Mouse (Mus musculus) leukemia stem cell, adult 10-12 weeks (primary cell): ENCODE data around the gene Olfr702. TPM values are rescaled to one million over a fixed set of nuclear protein-coding genes. Genes with fewer than 3 reads are reported as not detected.

Source experiments
- polyA plus RNA-seq: library from polyadenylated mRNA; stranded (reverse); fragments of >175 nt; gene quantifications from 2 replicates; pipeline ENCODE4 v1.2.3, GENCODE M21; 2012; ENCODE audit warnings: low replicate concordance

Olfr702 gene
- not detected in 2 replicates for polyA plus RNA-seq

GRCm38 (mm10) chr7:106833793-106834192 is at the start of gene Olfr702:
Gene Olfr702, minus strand, starts transcription at chr7:106833893.

GRCm38 (mm10) chr7:106876791-106877190 is 43.1 kb upstream of the Olfr702 start, which contains the start of gene Olfr705:
Gene Olfr705, minus strand, starts transcription at chr7:106876891.

GRCm38 (mm10) chr7:106862885-106863284 is 29.2 kb upstream of the Olfr702 start, which contains the start of gene Olfr704:
Gene Olfr704, plus strand, starts transcription at chr7:106863185.

GRCm38 (mm10) chr7:106843060-106843459 is 9.4 kb upstream of the Olfr702 start, which contains the start of gene Olfr703:
Gene Olfr703, plus strand, starts transcription at chr7:106843360.

GRCm38 (mm10) chr7:106813829-106814228 is 19.9 kb downstream of the Olfr702 start, which contains the start of gene Olfr701:
Gene Olfr701, plus strand, starts transcription at chr7:106814129.

GRCm38 (mm10) chr7:106808734-106809133 is 25.0 kb downstream of the Olfr702 start, which contains the start of gene Olfr700:
Gene Olfr700, minus strand, starts transcription at chr7:106808834.

GRCm38 (mm10) chr7:106793098-106793497 is 40.6 kb downstream of the Olfr702 start, which contains the start of gene Olfr699:
Gene Olfr699, minus strand, starts transcription at chr7:106793198.

Other genes starting within 250 kb of the Olfr702 start
- gene Olfr693, start 153.3 kb downstream of the Olfr702 start, polyA plus RNA-seq = not detected in 2 replicates
- gene Olfr694, start 142.1 kb downstream of the Olfr702 start, polyA plus RNA-seq = not detected in 2 replicates
- not detected in 2 replicates for gene Olfr695, start 117.5 kb downstream of the Olfr702 start, polyA plus RNA-seq
- not detected in 2 replicates for gene Olfr697, start 91.5 kb downstream of the Olfr702 start, polyA plus RNA-seq
- gene Olfr698, start 78.5 kb downstream of the Olfr702 start, polyA plus RNA-seq = not detected in 2 replicates
- 0.06 TPM in 1 of 2 replicates, not detected in the other for gene Olfr699, start 40.7 kb downstream of the Olfr702 start, polyA plus RNA-seq
- gene Olfr700, start 25.1 kb downstream of the Olfr702 start, polyA plus RNA-seq = not detected in 2 replicates
- not detected in 2 replicates for gene Olfr701, start 19.8 kb downstream of the Olfr702 start, polyA plus RNA-seq
- not detected in 2 replicates for gene Olfr703, start 9.5 kb upstream of the Olfr702 start, polyA plus RNA-seq
- gene Olfr704, start 29.3 kb upstream of the Olfr702 start, polyA plus RNA-seq = not detected in 2 replicates
- not detected in 2 replicates for gene Olfr705, start 43.0 kb upstream of the Olfr702 start, polyA plus RNA-seq
- not detected in 2 replicates for gene Olfr706, start 54.3 kb upstream of the Olfr702 start, polyA plus RNA-seq
- not detected in 2 replicates for gene Olfr707, start 67.3 kb upstream of the Olfr702 start, polyA plus RNA-seq
- not detected in 2 replicates for gene Olfr1532-ps1, start 74.1 kb upstream of the Olfr702 start, polyA plus RNA-seq
- not detected in 2 replicates for gene Olfr709-ps1, start 98.3 kb upstream of the Olfr702 start, polyA plus RNA-seq
- gene Olfr710, start 114.4 kb upstream of the Olfr702 start, polyA plus RNA-seq = not detected in 2 replicates
- not detected in 2 replicates for gene Olfr6, start 130.0 kb upstream of the Olfr702 start, polyA plus RNA-seq
- not detected in 2 replicates for gene Olfr711, start 141.6 kb upstream of the Olfr702 start, polyA plus RNA-seq
- gene Olfr2, start 172.2 kb upstream of the Olfr702 start, polyA plus RNA-seq = not detected in 2 replicates
- gene Olfr713, start 197.3 kb upstream of the Olfr702 start, polyA plus RNA-seq = not detected in 2 replicates
- gene Olfr714, start 237.1 kb upstream of the Olfr702 start, polyA plus RNA-seq = not detected in 2 replicates